Mouse (Mus musculus) E14TG2a.4 (cell line): Measurements from ENCODE around the gene Eef2.
"Not testable (repeated sequence)": the region's sequence is repeated elsewhere in the genome, so short reads cannot be mapped to it uniquely, and the experiment has no call there.

Experiments used
- H3K27me3 ChIP-seq: 2 replicates; pipeline ENCODE4 v1.6.1; 2014; ENCODE audit warnings: low read length, control low read depth; ENCODE audit not compliant: insufficient read depth
- H3K36me3 ChIP-seq: 2 replicates; pipeline ENCODE4 v1.6.1; 2014; ENCODE audit warnings: low read length, control low read depth; ENCODE audit not compliant: insufficient read depth
- H3K4me1 ChIP-seq: replicated peaks from 2 replicates; pipeline ENCODE4 v1.6.1; 2014; ENCODE audit warnings: low read depth, low read length, control low read depth
- H3K4me3 ChIP-seq: replicated peaks from 2 replicates; pipeline ENCODE4 v1.5.1; 2014; ENCODE audit warnings: mild to moderate bottlenecking, low read length
- H3K9me3 ChIP-seq: 2 replicates; pipeline ENCODE4 v1.6.1; 2014; ENCODE audit warnings: low read length, control low read depth
- CTCF ChIP-seq: conservative IDR thresholded peaks from 2 replicates; pipeline ENCODE4 v1.5.1; 2014; ENCODE audit warnings: low read length
- NANOG ChIP-seq: IDR thresholded peaks from 2 replicates; pipeline ENCODE4 v1.6.1; 2014; ENCODE audit warnings: borderline replicate concordance, low read length, mixed read lengths
- POU5F1 ChIP-seq: IDR thresholded peaks from 2 replicates; pipeline ENCODE4 v1.6.1; 2014; ENCODE audit warnings: low read length, borderline replicate concordance

Eef2 gene

GRCm38 (mm10) chr10:81217267-81217666 lies 40.8 kb downstream of the Eef2 start:
- H3K27me3 ChIP-seq, H3K36me3 ChIP-seq, H3K9me3 ChIP-seq, H3K4me3 ChIP-seq: not testable (repeated sequence)
- TF ChIP-seq CTCF = peak; percentile 44
- peaks cover 41% of the 10 kb centered on the region for H3K4me1 ChIP-seq

- H3K27me3 ChIP-seq = no peaks in the 10 kb centered on the region
- H3K36me3 ChIP-seq = no peaks in the 10 kb centered on the region
- H3K4me3 ChIP-seq = no peak overlapping the region
- TF ChIP-seq NANOG (no peak), POU5F1 (no peak), CTCF (peak; percentile 79)
- H3K4me1 ChIP-seq = peaks cover 40% of the 10 kb centered on the region
- H3K9me3 ChIP-seq = peaks cover 8% of the 10 kb centered on the region
These were observed 41.5 kb downstream of the Eef2 start for GRCm38 (mm10) chr10:81217964-81218363.

- H3K4me3 ChIP-seq = no peak overlapping the region
- H3K36me3 ChIP-seq = no peaks in the 10 kb centered on the region
- TF ChIP-seq NANOG (no peak), POU5F1 (no peak), CTCF (no peak)
- no peaks in the 10 kb centered on the region for H3K27me3 ChIP-seq
- peaks cover 8% of the 10 kb centered on the region for H3K9me3 ChIP-seq
- peaks cover 42% of the 10 kb centered on the region for H3K4me1 ChIP-seq
These were observed 45.1 kb downstream of the Eef2 start for GRCm38 (mm10) chr10:81221402-81222015.

GRCm38 (mm10) chr10:81223731-81224130 lies 47.3 kb downstream of the Eef2 start:
- H3K4me3 ChIP-seq, H3K9me3 ChIP-seq, H3K36me3 ChIP-seq, H3K27me3 ChIP-seq: not testable (repeated sequence)
- peaks cover 44% of the 10 kb centered on the region for H3K4me1 ChIP-seq

GRCm38 (mm10) chr10:81229735-81230437 lies 53.5 kb downstream of the Eef2 start:
- Histone ChIP-seq H3K9me3 (no peaks in the 10 kb centered on the region), H3K4me1 (peaks cover 63% of the 10 kb centered on the region), H3K4me3 (peak overlapping the region; percentile 60), H3K36me3 (no peaks in the 10 kb centered on the region), H3K27me3 (peaks cover 5% of the 10 kb centered on the region; the same call in 1 of the 2 replicates)
- TF ChIP-seq CTCF (no peak), POU5F1 (no peak), NANOG (no peak)

- H3K4me3 ChIP-seq = peak within 1 kb of the TSS; percentile 60
- no peaks in the 10 kb centered on the region for H3K9me3 ChIP-seq
- H3K27me3 ChIP-seq = peaks cover 5% of the 10 kb centered on the region; the same call in 1 of the 2 replicates
- TF ChIP-seq CTCF (peak; percentile 58), POU5F1 (no peak), NANOG (no peak)
- no peaks in the 10 kb centered on the region for H3K36me3 ChIP-seq
- H3K4me1 ChIP-seq = peaks cover 70% of the 10 kb centered on the region
These were observed 54.3 kb downstream of the Eef2 start, which contains the start of gene Atcay for GRCm38 (mm10) chr10:81230438-81231332. TSS of gene Atcay (minus strand) at chr10:81230833.

- Histone ChIP-seq H3K9me3 (no peaks in the 10 kb centered on the region), H3K27me3 (peaks cover 5% of the 10 kb centered on the region; the same call in 1 of the 2 replicates), H3K4me3 (0 out of 2 replicates have a peak overlapping the region, but pooled peaks have one; percentile 60), H3K36me3 (no peaks in the 10 kb centered on the region), H3K4me1 (peaks cover 77% of the 10 kb centered on the region)
- no peak for TF ChIP-seq POU5F1
- no peak for TF ChIP-seq NANOG
- no peak for TF ChIP-seq CTCF
These were observed 55.0 kb downstream of the Eef2 start for GRCm38 (mm10) chr10:81231436-81231835.
